In the genomic region with DNA sequence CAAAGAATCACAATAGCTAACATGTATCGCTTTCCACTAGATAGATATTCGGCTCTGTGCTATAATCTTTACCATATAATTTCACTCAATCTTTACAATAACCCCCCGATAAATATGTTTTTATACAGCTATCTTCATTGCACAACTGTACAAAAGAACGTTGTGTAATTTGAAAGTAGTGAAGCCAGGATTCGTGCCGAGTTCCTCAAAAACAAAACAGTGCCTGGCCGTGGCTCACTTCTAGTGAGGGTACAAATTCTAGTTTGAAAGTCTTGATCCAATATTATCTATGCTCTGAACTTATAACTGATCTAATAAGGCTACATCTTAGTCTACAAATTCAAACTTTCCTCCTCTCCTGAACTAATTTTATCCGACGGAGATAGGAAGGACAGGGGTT, we compare ENCODE assay signal across 9 mouse cellular contexts. TPM values are rescaled to one million over a fixed set of nuclear protein-coding genes. Genes with fewer than 3 reads are reported as not detected.
DNase-seq lines count a peak whose midpoint lies in the region; ATAC-seq and TF ChIP-seq lines count a peak whose summit lies in the region.
"Had no signal": no experiment of that assay in that cellular context is flagged by ENCODE, and none has a peak within 500 bp of the region (broad histone marks: within the 10 kb centered on the region; RNA-seq: fewer than 3 reads in every experiment).

No protein-coding gene starts in this region.

- no peak for ATAC-seq in heart, embryonic 14.5 days (ENCODE audit: insufficient number of reproducible peaks, insufficient read depth, low FRiP score, low read depth)
- no peak for ATAC-seq in hindbrain, embryonic 16.5 days
- ATAC-seq in midbrain, embryonic 13.5 days = no peak

- no peak for TF ChIP-seq POLR2A in cortical plate, adult 2 months (IDR thresholded peaks at IDR 0.05; ENCODE audit: extremely low read depth, insufficient read depth, low read length)

- 14% methylated on average over 9 of the region's 9 CpGs for WGBS in heart, embryonic 14.5 days
- WGBS in hindbrain, embryonic 16.5 days = 13% methylated on average over 9 of the region's 9 CpGs
- 14% methylated on average over 9 of the region's 9 CpGs for WGBS in midbrain, embryonic 13.5 days

- peaks cover 8 to 37% of the 10 kb centered on the region in 2 experiments for H3K4me1 ChIP-seq in heart, embryonic 14.5 days (ENCODE audit: control insufficient read depth in 2 of 2, insufficient read depth in 2 of 2, low read length in 2 of 2)
- peaks cover 3% of the 10 kb centered on the region; the same call in 1 of the 2 replicates for H3K4me1 ChIP-seq in cortical plate, adult 2 months (ENCODE audit: control insufficient read depth, insufficient read depth, low read length)
- H3K4me1 ChIP-seq in hindbrain, embryonic 16.5 days (ENCODE audit: control insufficient read depth, insufficient read depth, low read depth, low read length) = peaks cover 14% of the 10 kb centered on the region
- peaks cover 26% of the 10 kb centered on the region for H3K4me1 ChIP-seq in midbrain, embryonic 13.5 days (replicated peaks)

- peak overlapping the region; percentile 93 for H3K4me2 ChIP-seq in heart, embryonic 14.5 days (ENCODE audit: low read length)
- H3K4me2 ChIP-seq in hindbrain, embryonic 16.5 days (ENCODE audit: low read length) = peak overlapping the region; percentile 66
- H3K4me2 ChIP-seq in midbrain, embryonic 13.5 days (replicated peaks) = peak overlapping the region; percentile 65

- peak overlapping the region; percentile 83 for H3K9ac ChIP-seq in heart, embryonic 14.5 days (ENCODE audit: low read length)
- peak overlapping the region; percentile 86 for H3K9ac ChIP-seq in hindbrain, embryonic 16.5 days (ENCODE audit: low read depth, low read length)
- H3K9ac ChIP-seq in midbrain, embryonic 13.5 days (replicated peaks) = peak overlapping the region; percentile 73

- TF ChIP-seq CTCF in cortical plate, adult 2 months (IDR thresholded peaks at IDR 0.05; ENCODE audit: extremely low read depth, insufficient read depth, low read length) = no peak

- H3K9me3 ChIP-seq in heart, embryonic 14.5 days (ENCODE audit: control insufficient read depth, low read length) = no peaks in the 10 kb centered on the region
- no peaks in the 10 kb centered on the region for H3K9me3 ChIP-seq in hindbrain, embryonic 16.5 days (ENCODE audit: control insufficient read depth, low read length)
- no peaks in the 10 kb centered on the region for H3K9me3 ChIP-seq in midbrain, embryonic 13.5 days

- no peak for DNase-seq in heart, adult 9 months (ENCODE audit: low spot score in 2 of 2)
- DNase-seq in thymus, postnatal 14 days = no peak
- no peak for DNase-seq in layer of hippocampus, adult 9-10 months (ENCODE audit: low spot score)
- DNase-seq in urinary bladder, postnatal 14 days (ENCODE audit: low spot score) = no peak

- peaks cover 4% of the 10 kb centered on the region; the same call in 1 of the 2 replicates for H3K36me3 ChIP-seq in heart, embryonic 14.5 days (ENCODE audit: control insufficient read depth, insufficient read depth, low read length)
- H3K36me3 ChIP-seq in hindbrain, embryonic 16.5 days (ENCODE audit: control insufficient read depth, insufficient read depth, low read length) = no peaks in the 10 kb centered on the region
- peaks cover 5% of the 10 kb centered on the region; the same call in 1 of the 2 replicates for H3K36me3 ChIP-seq in midbrain, embryonic 13.5 days

- peak overlapping the region; percentile 72 to 88 for H3K4me3 ChIP-seq in heart, embryonic 14.5 days (ENCODE audit: control insufficient read depth in 1 of 2, insufficient read depth in 1 of 2, low read depth in 1 of 2, low read length in 2 of 2)
- peak overlapping the region; percentile 77 for H3K4me3 ChIP-seq in cortical plate, adult 2 months (ENCODE audit: insufficient read depth, low read length)
- H3K4me3 ChIP-seq in hindbrain, embryonic 16.5 days (ENCODE audit: low read length) = peak overlapping the region; percentile 96
- peak overlapping the region; percentile 95 for H3K4me3 ChIP-seq in midbrain, embryonic 13.5 days (replicated peaks)

- no peaks in the 10 kb centered on the region for H3K27me3 ChIP-seq in heart, embryonic 14.5 days (ENCODE audit: control insufficient read depth, insufficient read depth, low read length)
- H3K27me3 ChIP-seq in hindbrain, embryonic 16.5 days (replicated peaks; ENCODE audit: control insufficient read depth, insufficient read depth, low read length) = no peaks in the 10 kb centered on the region
- H3K27me3 ChIP-seq in midbrain, embryonic 13.5 days = no peaks in the 10 kb centered on the region
- H3K27me3 ChIP-seq: Patski had no signal

- H3K27ac ChIP-seq in heart, embryonic 14.5 days (replicated peaks in 1 of 2; ENCODE audit: control insufficient read depth in 1 of 2, insufficient read depth in 1 of 2, low read depth in 2 of 2, low read length in 2 of 2) = peak overlapping the region; percentile 60 to 81
- peak overlapping the region; percentile 62; the same call in 1 of the 2 replicates for H3K27ac ChIP-seq in cortical plate, adult 2 months (ENCODE audit: insufficient read depth, low read length)
- peak overlapping the region; percentile 82 for H3K27ac ChIP-seq in hindbrain, embryonic 16.5 days (ENCODE audit: low read depth, low read length)
- peak overlapping the region; percentile 52; the same call in 1 of the 2 replicates for H3K27ac ChIP-seq in midbrain, embryonic 13.5 days

RNA-seq across cellular contexts. Expression of gene Cdc40, which starts 0.8 kb away (rescaled TPM):
- polyA plus RNA-seq in heart, embryonic 14.5 days (2014; fragmentation: Nextera tagmentation; extraction: Ambion mirVana) = 21.8 and 24.2 TPM in 2 replicates
- 30.0 and 33.5 TPM in 2 replicates for polyA plus RNA-seq in cortical plate, adult 2 months (2012; rRNA removed)
- polyA plus RNA-seq in hindbrain, embryonic 16.5 days (2015; fragmentation: Nextera tagmentation; extraction: Ambion mirVana) = 18.8 and 22.1 TPM in 2 replicates
- polyA plus RNA-seq in midbrain, embryonic 13.5 days (2015; fragmentation: Nextera tagmentation; extraction: Ambion mirVana) = 30.2 and 30.5 TPM in 2 replicates

RNA-seq across cellular contexts. Expression of gene Wasf1, which starts 0.9 kb away (rescaled TPM):
- polyA plus RNA-seq in heart, embryonic 14.5 days (2014; fragmentation: Nextera tagmentation; extraction: Ambion mirVana) = 10.7 and 12.1 TPM in 2 replicates
- 138 and 151 TPM in 2 replicates for polyA plus RNA-seq in cortical plate, adult 2 months (2012; rRNA removed)
- polyA plus RNA-seq in hindbrain, embryonic 16.5 days (2015; fragmentation: Nextera tagmentation; extraction: Ambion mirVana) = 98.1 and 123 TPM in 2 replicates
- 93.7 and 97.1 TPM in 2 replicates for polyA plus RNA-seq in midbrain, embryonic 13.5 days (2015; fragmentation: Nextera tagmentation; extraction: Ambion mirVana)
